24 mouse cellular contexts compared by ENCODE assay signal in genomic region chr7:97631290-97631689, GRCm38 (mm10). TPM values are rescaled to one million over a fixed set of nuclear protein-coding genes. Genes with fewer than 3 reads are reported as not detected.
A peak's percentile ranks its signal among the peaks of the same experiment; 100 is the strongest.
DNase-seq lines count a peak whose midpoint lies in the region; ATAC-seq and TF ChIP-seq lines count a peak whose summit lies in the region.
"Had no signal": no experiment of that assay in that cellular context is flagged by ENCODE, and none has a peak within 500 bp of the region (broad histone marks: within the 10 kb centered on the region; RNA-seq: fewer than 3 reads in every experiment).

No protein-coding gene starts in this region.

- in situ Hi-C loops in ES-E14 (cut with MboI; ENCODE audit: low sequenced_read_pairs in 2 of 2, unreplicated experiment in 2 of 2), result no loop called here

- no peak overlapping the region for H3K4me3 ChIP-seq in ES-E14 (ENCODE audit: insufficient read depth in 1 of 2, low read depth in 1 of 2, low read length in 2 of 2, poor library complexity in 1 of 2, severe bottlenecking in 1 of 2)
- H3K4me3 ChIP-seq in hindbrain, embryonic 13.5 days, result no peak overlapping the region
- H3K4me3 ChIP-seq in kidney, embryonic 16.5 days (ENCODE audit: low read length), result no peak overlapping the region

- intact Hi-C loops in heart, postnatal 25 days (cut with DNase I), result no loop called here

- WGBS in hindbrain, embryonic 13.5 days, result 92% methylated on average over 2 of the region's 2 CpGs
- 90% methylated on average over 2 of the region's 2 CpGs for WGBS in kidney, embryonic 16.5 days

- H3K9ac ChIP-seq in ES-E14 (ENCODE audit: insufficient read depth, low read depth, low read length, poor library complexity, severe bottlenecking), result no peak overlapping the region
- H3K9ac ChIP-seq in hindbrain, embryonic 13.5 days, result no peak overlapping the region
- H3K9ac ChIP-seq in kidney, embryonic 16.5 days (replicated peaks; ENCODE audit: low read length), result no peak overlapping the region

- no peaks in the 10 kb centered on the region for H3K27me3 ChIP-seq in hindbrain, embryonic 13.5 days
- no peaks in the 10 kb centered on the region for H3K27me3 ChIP-seq in kidney, embryonic 16.5 days (ENCODE audit: insufficient read depth, low read length)
- H3K27me3 ChIP-seq: CH12.LX, Patski had no signal

- ATAC-seq in hindbrain, embryonic 13.5 days (ENCODE audit: low FRiP score), result no peak
- ATAC-seq in kidney, embryonic 16.5 days (ENCODE audit: low FRiP score, low TSS enrichment), result no peak
- ATAC-seq: activated CD4-positive, CD25-positive, alpha-beta regulatory T cell, adult 4 months; CD4-positive, CD25-positive, alpha-beta regulatory T cell, adult 4 months; Patski had no signal

- H3K27ac ChIP-seq in ES-E14 (ENCODE audit: insufficient read depth, low read depth, low read length, poor library complexity, severe bottlenecking), result no peak overlapping the region
- H3K27ac ChIP-seq in hindbrain, embryonic 13.5 days, result no peak overlapping the region
- H3K27ac ChIP-seq in kidney, embryonic 16.5 days (ENCODE audit: low read length), result no peak overlapping the region

- H3K4me1 ChIP-seq in ES-E14 (ENCODE audit: control insufficient read depth in 2 of 2, insufficient read depth in 2 of 2, low read length in 2 of 2, poor library complexity in 1 of 2), result no peaks in the 10 kb centered on the region
- no peaks in the 10 kb centered on the region for H3K4me1 ChIP-seq in hindbrain, embryonic 13.5 days (replicated peaks)
- no peaks in the 10 kb centered on the region for H3K4me1 ChIP-seq in kidney, embryonic 16.5 days (ENCODE audit: insufficient read depth, low read length)

- DNase-seq in ES-E14 (ENCODE audit: low read depth, low spot score) (no peak), R1 (ENCODE audit: low read depth, low spot score) (peak; percentile 53), ZHBTc4 (ENCODE audit: low read depth, low spot score) (peak; percentile 16)
- DNase-seq in heart, postnatal 25 days (ENCODE audit: low spot score), result no peak
- DNase-seq: adrenal gland, adult 2 months; adrenal gland, adult 8-10 months; adrenal gland, postnatal 10 days; adrenal gland, postnatal 14 days; adrenal gland, postnatal 25 days; adrenal gland, postnatal 36 days; B cell, adult 2 months; cerebellum, adult 11 months; cerebellum, adult 11-12 months; cerebellum, adult 18-20 months; cerebellum, adult 2 months; cerebellum, adult 8-10 months; cerebellum, adult 9-10 months had no signal

- H3K36me3 ChIP-seq in ES-E14 (ENCODE audit: control insufficient read depth, insufficient read depth, low read length, poor library complexity, severe bottlenecking), result peaks cover 2% of the 10 kb centered on the region; the same call in 1 of the 2 replicates
- H3K36me3 ChIP-seq in hindbrain, embryonic 13.5 days, result no peaks in the 10 kb centered on the region
- H3K36me3 ChIP-seq in kidney, embryonic 16.5 days (ENCODE audit: insufficient read depth, low read length), result no peaks in the 10 kb centered on the region

- no peak overlapping the region for H3K4me2 ChIP-seq in hindbrain, embryonic 13.5 days
- no peak overlapping the region for H3K4me2 ChIP-seq in kidney, embryonic 16.5 days (replicated peaks; ENCODE audit: low read depth, low read length)

- no peaks in the 10 kb centered on the region for H3K9me3 ChIP-seq in ES-E14 (ENCODE audit: control insufficient read depth, insufficient read depth, low read depth, low read length)
- H3K9me3 ChIP-seq in hindbrain, embryonic 13.5 days, result no peaks in the 10 kb centered on the region
- H3K9me3 ChIP-seq in kidney, embryonic 16.5 days (ENCODE audit: low read length), result no peaks in the 10 kb centered on the region
- H3K9me3 ChIP-seq: G1E had no signal

TF ChIP-seq in ES-E14, 5 proteins besides CTCF, POLR2A, EP300 and RAD21:
- TF ChIP-seq MAFK (IDR thresholded peaks at IDR 0.05; ENCODE audit: insufficient read depth, low read depth, low read length), result peak; percentile 74
- no peak for TF ChIP-seq ZC3H11A (IDR thresholded peaks at IDR 0.05; ENCODE audit: borderline replicate concordance, low read depth, low read length)

RNA-seq across cellular contexts. Expression of gene Rsf1, which starts 51.6 kb away (rescaled TPM):
- total RNA-seq in ES-E14 (2012; rRNA removed), result 27.0 and 31.1 TPM in 2 replicates
- 35.4 and 36.2 TPM in 2 replicates for polyA plus RNA-seq in hindbrain, embryonic 13.5 days (2015; fragmentation: Nextera tagmentation; extraction: Ambion mirVana)
- polyA plus RNA-seq in kidney, embryonic 16.5 days (2015; fragmentation: Nextera tagmentation; extraction: Ambion mirVana), result 18.8 and 20.9 TPM in 2 replicates
- total RNA-seq in heart, postnatal 25 days (2021), result 10 to 100 TPM; 15.0 to 17.4 TPM

RNA-seq across cellular contexts. Expression of gene Aamdc, which starts 52.0 kb away (rescaled TPM):
- 11.1 and 15.5 TPM in 2 replicates for total RNA-seq in ES-E14 (2012; rRNA removed)
- 45.9 and 51.0 TPM in 2 replicates for polyA plus RNA-seq in hindbrain, embryonic 13.5 days (2015; fragmentation: Nextera tagmentation; extraction: Ambion mirVana)
- 57.5 and 58.5 TPM in 2 replicates for polyA plus RNA-seq in kidney, embryonic 16.5 days (2015; fragmentation: Nextera tagmentation; extraction: Ambion mirVana)
- 10 to 100 TPM; 60.7 to 61.9 TPM for total RNA-seq in heart, postnatal 25 days (2021)

Comparison
In these comparisons a context has a peak if more than half of its experiments do, and no peak if none do; other contexts are left out.
1. DNase-seq: peak in R1 (single experiment) and ZHBTc4 (single experiment); none in ES-E14 (single experiment) and heart, postnatal 25 days (single experiment).